Mouse (Mus musculus): ENCODE measurements at regions not wholly inside any gene's neighbourhood (a gene's known extent, or its start where the extent isn't known, plus 50 kb on each side); places are given as distances from the start of the nearest gene placed in this dataset.

DNA sequence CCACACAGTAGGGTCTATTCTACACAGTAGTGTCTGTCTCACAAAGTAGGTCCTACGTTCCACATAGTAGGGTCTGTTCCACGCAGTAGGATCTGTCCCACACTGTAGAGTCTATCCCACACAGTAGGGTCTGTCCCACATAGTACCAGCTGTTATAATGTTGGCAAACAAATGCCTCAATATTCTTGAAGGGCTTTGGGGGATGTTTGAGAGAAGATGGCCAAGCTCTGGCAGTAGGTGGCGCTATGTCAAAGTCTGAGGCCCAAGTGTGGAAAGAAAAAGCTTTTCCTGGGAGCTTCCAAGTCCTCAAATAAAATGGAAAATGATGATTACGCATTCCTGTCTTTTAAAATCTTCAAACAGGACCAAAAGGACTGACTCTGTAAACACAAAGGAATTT, 125.7 kb downstream of the 9530068E07Rik start:
- H3K4me1 ChIP-seq: peaks cover 3% of the 10 kb centered on the region; the same call in 1 of the 2 replicates
- no peak for ATAC-seq (replicated peaks; ENCODE audit: low FRiP score)
- H3K4me2 ChIP-seq: no peak overlapping the region
- H3K9ac ChIP-seq: no peak overlapping the region
- H3K9me3 ChIP-seq (replicated peaks): no peaks in the 10 kb centered on the region
- H3K36me3 ChIP-seq: no peaks in the 10 kb centered on the region
- peaks cover 3% of the 10 kb centered on the region; the same call in 1 of the 2 replicates for H3K27me3 ChIP-seq
- 38% methylated on average over 4 of the region's 4 CpGs for WGBS
- no peak overlapping the region for H3K27ac ChIP-seq
- H3K4me3 ChIP-seq (replicated peaks): no peak overlapping the region

- Histone ChIP-seq H3K27ac (no peak overlapping the region), H3K4me3 (replicated peaks) (no peak overlapping the region), H3K9ac (no peak overlapping the region), H3K4me1 (peaks cover 3% of the 10 kb centered on the region; the same call in 1 of the 2 replicates), H3K9me3 (replicated peaks) (no peaks in the 10 kb centered on the region), H3K36me3 (no peaks in the 10 kb centered on the region), H3K4me2 (no peak overlapping the region), H3K27me3 (peaks cover 3% of the 10 kb centered on the region; the same call in 1 of the 2 replicates)
- ATAC-seq (replicated peaks; ENCODE audit: low FRiP score): no peak
- 76% methylated on average over 3 of the region's 3 CpGs for WGBS
Measured at GRCm38 (mm10) chr11:52522384-52522783, 126.2 kb downstream of the 9530068E07Rik start.

GRCm38 (mm10) chr11:52523191-52523590, 127.0 kb downstream of the 9530068E07Rik start:
- H3K27ac ChIP-seq: no peak overlapping the region
- H3K9me3 ChIP-seq (replicated peaks): no peaks in the 10 kb centered on the region
- no peak overlapping the region for H3K9ac ChIP-seq
- no peak overlapping the region for H3K4me3 ChIP-seq (replicated peaks)
- no peak for ATAC-seq (replicated peaks; ENCODE audit: low FRiP score)
- H3K27me3 ChIP-seq: peaks cover 3% of the 10 kb centered on the region; the same call in 1 of the 2 replicates
- 50% methylated on average over 4 of the region's 4 CpGs for WGBS
- H3K4me1 ChIP-seq: peaks cover 3% of the 10 kb centered on the region; the same call in 1 of the 2 replicates
- no peak overlapping the region for H3K4me2 ChIP-seq
- no peaks in the 10 kb centered on the region for H3K36me3 ChIP-seq

- no peak for ATAC-seq (replicated peaks; ENCODE audit: low FRiP score)
- Histone ChIP-seq H3K27ac (no peak overlapping the region), H3K9me3 (replicated peaks) (no peaks in the 10 kb centered on the region), H3K4me2 (no peak overlapping the region), H3K36me3 (no peaks in the 10 kb centered on the region), H3K4me3 (replicated peaks) (no peak overlapping the region), H3K27me3 (peaks cover 3% of the 10 kb centered on the region; the same call in 1 of the 2 replicates), H3K9ac (no peak overlapping the region), H3K4me1 (peaks cover 3% of the 10 kb centered on the region; the same call in 1 of the 2 replicates)
- 51% methylated on average over 2 of the region's 2 CpGs for WGBS
Measured at GRCm38 (mm10) chr11:52523671-52524070, 127.4 kb downstream of the 9530068E07Rik start.

GRCm38 (mm10) chr11:52525446-52525845, 129.2 kb downstream of the 9530068E07Rik start:
- H3K4me2 ChIP-seq: no peak overlapping the region
- H3K9me3 ChIP-seq (replicated peaks): no peaks in the 10 kb centered on the region
- no peaks in the 10 kb centered on the region for H3K4me1 ChIP-seq
- peaks cover 3% of the 10 kb centered on the region; the same call in 1 of the 2 replicates for H3K27me3 ChIP-seq
- no peaks in the 10 kb centered on the region for H3K36me3 ChIP-seq
- no peak overlapping the region for H3K27ac ChIP-seq
- WGBS: 52% methylated on average over 6 of the region's 6 CpGs
- H3K9ac ChIP-seq: no peak overlapping the region
- ATAC-seq (replicated peaks; ENCODE audit: low FRiP score): no peak
- no peak overlapping the region for H3K4me3 ChIP-seq (replicated peaks)

- 68% methylated on average over 6 of the region's 6 CpGs for WGBS
- Histone ChIP-seq H3K4me3 (replicated peaks) (no peak overlapping the region), H3K4me2 (no peak overlapping the region), H3K9me3 (replicated peaks) (no peaks in the 10 kb centered on the region), H3K27me3 (peaks cover 3% of the 10 kb centered on the region; the same call in 1 of the 2 replicates), H3K9ac (no peak overlapping the region), H3K27ac (no peak overlapping the region), H3K36me3 (no peaks in the 10 kb centered on the region), H3K4me1 (no peaks in the 10 kb centered on the region)
- no peak for ATAC-seq (replicated peaks; ENCODE audit: low FRiP score)
Measured at GRCm38 (mm10) chr11:52526306-52526705, 130.1 kb downstream of the 9530068E07Rik start.

- no peaks in the 10 kb centered on the region for H3K36me3 ChIP-seq
- no peak overlapping the region for H3K4me3 ChIP-seq (replicated peaks)
- ATAC-seq (replicated peaks; ENCODE audit: low FRiP score): no peak
- 0 out of 2 replicates have a peak, but pooled peaks cover 11% of the 10 kb centered on the region for H3K27me3 ChIP-seq
- H3K4me1 ChIP-seq: no peaks in the 10 kb centered on the region
- WGBS: 62% methylated on average over 5 of the region's 5 CpGs
- H3K9ac ChIP-seq: no peak overlapping the region
- no peaks in the 10 kb centered on the region for H3K9me3 ChIP-seq (replicated peaks)
- H3K4me2 ChIP-seq: no peak overlapping the region
- no peak overlapping the region for H3K27ac ChIP-seq
Measured at GRCm38 (mm10) chr11:52533379-52533778, 137.2 kb downstream of the 9530068E07Rik start.

- H3K9me3 ChIP-seq (replicated peaks): no peaks in the 10 kb centered on the region
- no peak for ATAC-seq (replicated peaks; ENCODE audit: low FRiP score)
- no peaks in the 10 kb centered on the region for H3K4me1 ChIP-seq
- WGBS: 52% methylated on average over 13 of the region's 13 CpGs
- no peak overlapping the region for H3K9ac ChIP-seq
- no peak overlapping the region for H3K27ac ChIP-seq
- H3K27me3 ChIP-seq: 0 out of 2 replicates have a peak, but pooled peaks cover 11% of the 10 kb centered on the region
- no peak overlapping the region for H3K4me2 ChIP-seq
- no peaks in the 10 kb centered on the region for H3K36me3 ChIP-seq
- H3K4me3 ChIP-seq (replicated peaks): no peak overlapping the region
Measured at GRCm38 (mm10) chr11:52534586-52534985, 138.4 kb downstream of the 9530068E07Rik start.

- H3K9me3 ChIP-seq (replicated peaks): no peaks in the 10 kb centered on the region
- no peak for ATAC-seq (replicated peaks; ENCODE audit: low FRiP score)
- no peaks in the 10 kb centered on the region for H3K36me3 ChIP-seq
- H3K4me3 ChIP-seq (replicated peaks): no peak overlapping the region
- H3K27ac ChIP-seq: no peak overlapping the region
- H3K27me3 ChIP-seq: 0 out of 2 replicates have a peak, but pooled peaks cover 11% of the 10 kb centered on the region
- H3K4me1 ChIP-seq: no peaks in the 10 kb centered on the region
- WGBS: 80% methylated on average over 2 of the region's 2 CpGs
- H3K4me2 ChIP-seq: no peak overlapping the region
- H3K9ac ChIP-seq: no peak overlapping the region
Measured at GRCm38 (mm10) chr11:52536211-52536610, 140.0 kb downstream of the 9530068E07Rik start.

GRCm38 (mm10) chr11:52536841-52537240, 140.6 kb downstream of the 9530068E07Rik start:
- WGBS: 68% methylated on average over 11 of the region's 11 CpGs
- Histone ChIP-seq H3K36me3 (no peaks in the 10 kb centered on the region), H3K27me3 (0 out of 2 replicates have a peak, but pooled peaks cover 11% of the 10 kb centered on the region), H3K9me3 (replicated peaks) (no peaks in the 10 kb centered on the region), H3K4me1 (no peaks in the 10 kb centered on the region), H3K9ac (no peak overlapping the region), H3K27ac (no peak overlapping the region), H3K4me3 (replicated peaks) (no peak overlapping the region), H3K4me2 (no peak overlapping the region)
- ATAC-seq (replicated peaks; ENCODE audit: low FRiP score): no peak

GRCm38 (mm10) chr11:52537819-52538435, 141.7 kb downstream of the 9530068E07Rik start:
- ATAC-seq (replicated peaks; ENCODE audit: low FRiP score): no peak
- H3K36me3 ChIP-seq: no peaks in the 10 kb centered on the region
- no peak overlapping the region for H3K4me3 ChIP-seq (replicated peaks)
- 66% methylated on average over 4 of the region's 4 CpGs for whole genome bisulfite sequencing
- no peaks in the 10 kb centered on the region for H3K4me1 ChIP-seq
- H3K9me3 ChIP-seq (replicated peaks): no peaks in the 10 kb centered on the region
- 0 out of 2 replicates have a peak, but pooled peaks cover 11% of the 10 kb centered on the region for H3K27me3 ChIP-seq
- H3K27ac ChIP-seq: no peak overlapping the region
- H3K4me2 ChIP-seq: no peak overlapping the region
- H3K9ac ChIP-seq: no peak overlapping the region

DNA sequence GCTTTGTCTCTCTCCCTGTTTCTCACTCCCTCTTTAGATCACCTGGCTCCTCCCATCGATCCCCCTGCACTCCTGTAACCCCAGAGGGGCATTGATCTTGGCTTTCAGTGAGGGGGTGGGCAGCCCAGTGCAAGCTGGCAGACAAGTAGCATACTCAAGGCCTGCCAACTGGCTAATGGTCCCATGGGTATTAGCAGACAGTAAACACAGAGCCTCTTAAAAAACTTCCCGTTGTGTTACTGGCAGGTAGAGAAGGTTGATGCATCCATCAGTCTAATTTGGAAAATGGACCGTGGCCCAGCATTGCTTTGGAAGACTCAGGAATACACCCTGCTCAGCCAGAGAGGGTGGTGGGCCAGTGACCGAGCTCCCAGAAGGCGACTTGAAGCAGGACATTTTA, 145.0 kb downstream of the 9530068E07Rik start:
- Histone ChIP-seq H3K4me1 (no peaks in the 10 kb centered on the region), H3K36me3 (no peaks in the 10 kb centered on the region), H3K4me3 (replicated peaks) (no peak overlapping the region), H3K4me2 (no peak overlapping the region), H3K27ac (no peak overlapping the region), H3K9me3 (replicated peaks) (no peaks in the 10 kb centered on the region), H3K9ac (no peak overlapping the region), H3K27me3 (0 out of 2 replicates have a peak, but pooled peaks cover 4% of the 10 kb centered on the region)
- 63% methylated on average over 5 of the region's 5 CpGs for WGBS
- ATAC-seq (replicated peaks; ENCODE audit: low FRiP score): no peak

All from kidney, embryonic 15.5 days (tissue).